Mouse (Mus musculus): ENCODE results near the gene Gm9508. TPM values are rescaled to one million over a fixed set of nuclear protein-coding genes. Genes with fewer than 3 reads are reported as not detected.

The Gm9508 gene
- polyA plus RNA-seq, 1 experiment from 2014 or later, result not detected

Other genes starting within 250 kb of the Gm9508 start
- 16.8 to 38.8 TPM (median 21.1 TPM) in 3 replicates for gene Fam207a, start 181.4 kb downstream of the Gm9508 start, polyA plus RNA-seq (2018)
- gene Itgb2, start 167.0 kb downstream of the Gm9508 start, polyA plus RNA-seq (2018), result 418 to 531 TPM (median 505 TPM) in 3 replicates
- 99.5 to 103 TPM (median 102 TPM) in 3 replicates for gene Pttg1ip, start 115.5 kb downstream of the Gm9508 start, polyA plus RNA-seq (2018)
- gene Sumo3, start 91.1 kb downstream of the Gm9508 start, polyA plus RNA-seq (2018), result 105 to 245 TPM (median 141 TPM) in 3 replicates
- gene Gm49325, start 91.0 kb downstream of the Gm9508 start, polyA plus RNA-seq (2018), result 3.3 TPM in 1 of 3 replicates, not detected in the others
- gene Ube2g2, start 75.0 kb downstream of the Gm9508 start, polyA plus RNA-seq (2018), result 50.6 to 63.6 TPM (median 52.1 TPM) in 3 replicates
- not detected in 3 replicates for gene Tspear, start 10.7 kb downstream of the Gm9508 start, polyA plus RNA-seq (2018)
- gene Gm19402, start 6.5 kb downstream of the Gm9508 start, polyA plus RNA-seq (2018), result not detected in 3 replicates
- gene Gm10272, start 9.4 kb upstream of the Gm9508 start, polyA plus RNA-seq (2018), result not detected in 3 replicates
- gene Gm10024, start 14.2 kb upstream of the Gm9508 start, polyA plus RNA-seq (2018), result not detected in 3 replicates
- gene Gm10142, start 18.6 kb upstream of the Gm9508 start, polyA plus RNA-seq (2018), result not detected in 3 replicates
- not detected in 3 replicates for gene Krtap12-1, start 23.4 kb upstream of the Gm9508 start, polyA plus RNA-seq (2018)
- gene Gm10100, start 29.3 kb upstream of the Gm9508 start, polyA plus RNA-seq (2018), result not detected in 3 replicates
- not detected in 3 replicates for gene Gm18596, start 45.4 kb upstream of the Gm9508 start, polyA plus RNA-seq (2018)
- not detected in 3 replicates for gene Gm9736, start 54.1 kb upstream of the Gm9508 start, polyA plus RNA-seq (2018)
- not detected in 3 replicates for gene Gm3233, start 62.4 kb upstream of the Gm9508 start, polyA plus RNA-seq (2018)
- not detected in 3 replicates for gene Gm3238, start 74.1 kb upstream of the Gm9508 start, polyA plus RNA-seq (2018)
- gene Gm7138, start 79.7 kb upstream of the Gm9508 start, polyA plus RNA-seq (2018), result not detected in 3 replicates
- gene Gm3250, start 85.3 kb upstream of the Gm9508 start, polyA plus RNA-seq (2018), result not detected in 3 replicates
- not detected in 3 replicates for gene Gm7137, start 91.0 kb upstream of the Gm9508 start, polyA plus RNA-seq (2018)
- gene Gm9639, start 97.8 kb upstream of the Gm9508 start, polyA plus RNA-seq (2018), result not detected in 3 replicates
- not detected in 3 replicates for gene Gm19668, start 101.9 kb upstream of the Gm9508 start, polyA plus RNA-seq (2018)
- gene Gm9507, start 114.6 kb upstream of the Gm9508 start, polyA plus RNA-seq (2018), result not detected in 3 replicates
- not detected in 3 replicates for gene Gm2696, start 117.4 kb upstream of the Gm9508 start, polyA plus RNA-seq (2018)
- not detected in 3 replicates for gene Krtap10-4, start 129.9 kb upstream of the Gm9508 start, polyA plus RNA-seq (2018)
- gene Krtap10-10, start 138.7 kb upstream of the Gm9508 start, polyA plus RNA-seq (2018), result not detected in 3 replicates
- gene Gm36176, start 149.6 kb upstream of the Gm9508 start, polyA plus RNA-seq (2018), result not detected in 3 replicates
- gene Gm10318, start 155.6 kb upstream of the Gm9508 start, polyA plus RNA-seq (2018), result not detected in 3 replicates
- not detected in 3 replicates for gene Gm3285, start 164.7 kb upstream of the Gm9508 start, polyA plus RNA-seq (2018)
- 0.09 TPM in 1 of 3 replicates, not detected in the others for gene Lrrc3, start 205.3 kb upstream of the Gm9508 start, polyA plus RNA-seq (2018)